Mouse (Mus musculus): ENCODE results near the gene Asap2.

Asap2 gene

GRCm38 (mm10) chr12:21217776-21218444, 227.7 kb downstream of the Asap2 start:
- DNase-seq: no peak

- no peak for DNase-seq
Measured at GRCm38 (mm10) chr12:21220596-21220995, 230.3 kb downstream of the Asap2 start.

DNA sequence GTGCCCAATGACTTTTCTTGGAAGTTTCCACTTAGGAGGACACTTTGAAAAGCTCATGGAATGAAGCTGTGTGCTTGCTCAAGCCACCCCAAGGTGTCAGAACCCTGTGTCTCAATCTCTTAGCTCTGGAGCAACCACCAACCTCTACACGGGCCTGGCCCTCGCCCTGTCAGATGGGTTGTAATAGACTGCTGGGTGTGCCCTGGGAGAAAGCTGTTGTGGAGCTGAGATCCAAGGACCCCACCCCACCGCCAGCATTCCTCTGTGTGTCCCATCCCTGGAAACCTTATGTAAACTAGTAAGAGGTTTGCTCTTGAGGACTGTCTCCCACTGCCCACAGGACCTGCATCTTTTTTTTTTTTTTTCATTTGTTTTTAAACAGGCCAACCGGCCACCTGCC, 233.7 kb downstream of the Asap2 start:
- DNase-seq: no peak

DNA sequence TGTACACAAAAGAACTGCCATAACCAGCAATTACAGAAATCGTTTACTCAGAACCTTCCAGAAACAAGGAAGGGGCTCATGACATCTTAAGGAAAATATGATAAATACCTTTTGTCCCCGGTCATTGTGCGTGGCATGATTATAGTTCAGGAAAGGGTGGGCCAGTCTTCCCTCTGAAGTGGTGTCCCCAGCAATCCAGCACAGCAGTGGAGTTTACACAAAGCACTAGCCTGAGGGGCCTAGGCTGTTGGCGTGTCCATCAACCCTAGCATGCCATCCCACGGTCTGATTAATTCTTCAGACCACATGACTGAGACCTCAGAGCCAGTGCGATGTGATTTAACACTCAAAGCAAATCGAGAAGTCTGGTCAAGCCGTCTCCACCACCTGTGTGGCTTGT, 235.1 kb downstream of the Asap2 start:
- DNase-seq: peak in 1 of 2 experiments; percentile 54

DNA sequence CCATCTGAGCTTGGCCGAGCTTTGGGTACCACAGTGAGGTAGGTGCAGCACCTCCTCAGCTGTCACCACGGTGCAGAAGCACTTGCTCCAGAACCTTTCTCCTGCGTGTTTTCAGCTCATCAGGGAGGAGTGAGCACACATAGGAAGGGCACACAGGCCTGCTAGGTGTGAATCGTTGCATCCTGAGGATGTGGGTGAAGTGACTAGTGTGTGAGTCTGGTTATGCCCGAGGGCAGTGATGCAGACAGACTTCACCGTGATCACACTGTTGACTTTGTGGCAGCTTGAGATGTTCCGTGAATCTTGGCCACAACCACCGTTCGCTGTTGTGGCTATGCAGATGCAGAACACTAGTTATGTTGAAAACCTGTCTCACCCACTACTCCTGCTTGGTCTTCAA, 236.1 kb downstream of the Asap2 start:
- no peak for DNase-seq

DNA sequence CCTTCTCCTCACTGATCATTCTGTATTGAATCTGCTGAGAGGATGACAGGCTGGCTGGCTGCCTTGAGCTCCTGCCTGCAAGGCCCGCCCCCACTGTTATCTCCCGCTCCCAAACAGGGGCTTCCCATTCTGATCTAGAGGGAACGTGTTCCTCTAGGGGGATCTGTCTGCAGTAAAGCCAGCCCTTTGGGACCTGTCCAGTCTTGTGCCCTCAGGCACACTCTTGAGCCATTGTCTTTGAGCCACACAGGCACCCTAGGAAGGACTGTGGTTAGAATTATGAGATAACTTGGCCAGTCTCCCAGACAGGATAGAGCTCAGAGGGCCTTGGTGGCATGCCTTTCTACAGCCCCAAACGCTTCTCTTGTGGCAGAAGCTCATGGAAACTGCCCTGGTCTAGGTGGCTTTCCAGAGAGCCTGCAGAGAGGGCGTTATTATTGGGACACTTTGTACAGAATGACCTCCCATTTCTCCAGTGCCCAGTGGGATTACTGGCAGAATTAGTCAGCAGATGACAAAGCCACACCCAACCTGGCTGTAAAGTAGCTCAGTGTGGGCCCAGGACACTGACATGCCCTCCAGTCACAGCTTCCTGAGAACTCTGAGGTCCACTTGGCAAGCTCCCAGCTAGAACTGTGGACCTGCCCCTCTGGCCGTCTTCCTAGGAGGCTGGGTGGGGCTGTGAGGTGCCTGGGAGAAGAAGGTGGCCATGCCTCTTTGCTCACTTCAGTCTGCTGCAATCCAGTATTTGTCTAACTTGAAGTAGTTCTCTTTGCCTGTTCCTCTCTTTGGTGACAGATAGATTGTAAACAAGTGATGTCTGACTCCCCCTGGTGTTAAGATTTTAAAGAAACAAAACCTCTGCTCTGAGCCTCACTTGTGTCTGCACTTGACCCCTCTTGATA, 237.1 kb downstream of the Asap2 start:
- peak; percentile 91 to 94 for DNase-seq

- DNase-seq: no peak
Measured at GRCm38 (mm10) chr12:21228650-21229049, 238.4 kb downstream of the Asap2 start.

DNA sequence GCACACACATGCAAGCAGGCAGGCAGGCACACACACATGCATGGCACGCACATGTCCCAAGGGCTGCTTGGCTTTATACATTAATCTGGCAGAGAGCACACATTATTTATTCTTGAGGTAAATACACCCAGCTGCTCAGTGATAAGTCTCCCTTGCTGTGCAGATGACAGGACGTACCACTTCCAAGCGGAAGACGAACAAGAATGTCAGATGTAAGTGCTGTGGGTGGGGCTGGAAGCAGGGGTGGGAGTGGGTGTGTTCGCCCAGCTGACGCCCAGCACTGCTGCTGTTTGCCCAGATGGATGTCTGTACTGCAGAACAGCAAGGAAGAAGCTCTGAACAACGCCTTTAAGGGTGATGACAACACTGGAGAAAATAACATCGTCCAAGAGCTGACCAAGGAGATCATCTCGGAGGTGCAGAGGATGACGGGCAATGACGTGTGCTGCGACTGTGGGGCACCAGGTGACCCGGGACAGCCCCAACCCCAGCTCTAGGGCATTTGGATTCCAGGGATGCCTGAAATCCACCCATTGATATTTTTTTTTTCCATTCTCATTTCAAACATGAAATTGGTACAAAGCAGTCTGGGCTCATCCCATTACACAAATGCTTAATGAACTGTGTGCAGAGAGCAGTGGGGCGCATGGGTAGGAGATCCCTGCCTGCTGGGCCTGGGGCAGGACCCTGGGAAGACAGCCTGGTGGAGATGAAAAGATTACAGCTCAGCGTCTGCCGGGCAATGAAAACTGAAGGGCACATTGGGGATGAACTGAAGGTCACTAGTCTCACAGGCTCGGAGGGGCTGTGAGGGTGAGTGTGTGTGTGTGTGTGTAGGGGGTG, 239.0 kb downstream of the Asap2 start:
- DNase-seq: no peak

DNA sequence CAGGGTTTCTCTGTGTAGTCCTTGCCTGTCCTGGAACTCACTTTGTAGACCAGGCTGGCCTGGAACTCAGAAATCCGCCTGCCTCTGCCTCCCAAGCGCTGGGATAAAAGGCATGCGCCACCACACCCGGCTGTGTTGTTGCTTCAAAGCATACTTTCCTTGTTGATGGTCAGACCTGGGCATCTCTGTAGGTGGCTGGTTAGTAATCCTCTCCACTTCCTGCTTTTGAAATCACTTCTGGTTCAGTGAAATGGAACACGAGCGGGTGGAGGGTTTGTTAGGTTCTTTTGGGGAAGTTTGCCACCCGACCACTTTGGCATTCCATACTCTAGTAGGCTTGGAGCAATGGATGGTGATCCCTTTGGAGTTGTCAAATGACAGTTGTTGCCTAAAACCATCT, 243.5 kb downstream of the Asap2 start:
- DNase-seq: no peak

- DNase-seq: no peak
Measured at GRCm38 (mm10) chr12:21234560-21234959, 244.3 kb downstream of the Asap2 start.

- DNase-seq: no peak
Measured at GRCm38 (mm10) chr12:21241965-21242364, 251.7 kb downstream of the Asap2 start.

DNA sequence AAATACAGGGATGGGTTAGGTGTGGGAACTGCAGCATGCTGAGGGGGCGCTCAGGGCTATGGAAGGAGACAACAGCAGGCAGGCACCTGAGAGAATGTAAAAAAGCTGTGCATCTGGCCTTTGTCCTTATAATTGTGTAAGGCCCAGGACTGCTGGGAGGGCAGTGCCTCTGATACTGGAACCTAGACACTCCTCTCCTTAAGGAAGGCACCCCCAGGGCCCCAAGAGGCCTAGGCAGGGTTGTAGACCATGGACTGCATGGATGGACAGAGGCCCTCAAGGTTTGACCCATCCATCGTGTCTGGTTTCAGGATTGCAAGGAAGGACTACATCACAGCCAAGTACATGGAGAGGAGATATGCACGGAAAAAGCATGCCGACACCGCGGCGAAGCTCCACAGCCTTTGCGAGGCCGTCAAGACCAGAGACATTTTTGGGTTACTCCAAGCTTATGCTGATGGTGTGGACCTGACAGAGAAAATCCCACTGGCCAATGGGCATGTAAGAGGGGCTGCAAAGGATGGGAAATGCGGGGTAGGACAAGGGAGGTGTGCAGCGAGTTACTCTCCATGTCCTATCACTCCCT, 254.2 kb downstream of the Asap2 start:
- DNase-seq: no peak

DNA sequence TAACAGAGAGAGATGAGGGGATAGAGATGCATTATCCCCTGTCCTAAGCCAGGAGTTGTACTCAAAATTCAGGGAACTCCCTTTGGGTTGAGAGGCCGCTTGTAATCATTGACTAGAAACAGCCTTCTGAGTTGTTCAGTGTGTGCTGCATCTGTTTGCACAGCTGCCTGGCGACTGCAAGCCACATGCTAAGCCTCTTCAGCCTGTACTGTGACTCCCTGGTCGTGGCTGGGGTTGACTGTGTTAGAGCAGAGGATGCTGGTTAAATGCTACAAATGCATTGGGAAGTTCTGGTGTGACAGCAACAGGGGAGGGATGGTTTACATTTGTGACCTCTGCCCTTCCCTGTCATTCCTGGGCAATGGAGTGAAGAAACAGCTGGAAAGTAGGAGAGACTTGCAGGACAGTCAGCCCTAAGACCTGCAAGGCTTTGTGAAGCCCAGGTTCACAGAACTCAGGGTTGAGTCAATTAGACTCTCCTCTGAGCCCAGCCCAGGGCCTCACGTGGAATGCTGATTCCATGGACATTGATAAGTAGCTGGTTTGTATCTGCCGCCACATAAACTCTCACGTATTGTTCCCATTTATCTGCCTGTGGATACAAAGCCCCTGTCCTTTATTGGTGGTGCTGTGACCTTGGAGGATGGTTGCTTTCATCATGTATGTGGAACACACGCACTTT, 257.6 kb downstream of the Asap2 start:
- no peak for DNase-seq

DNA sequence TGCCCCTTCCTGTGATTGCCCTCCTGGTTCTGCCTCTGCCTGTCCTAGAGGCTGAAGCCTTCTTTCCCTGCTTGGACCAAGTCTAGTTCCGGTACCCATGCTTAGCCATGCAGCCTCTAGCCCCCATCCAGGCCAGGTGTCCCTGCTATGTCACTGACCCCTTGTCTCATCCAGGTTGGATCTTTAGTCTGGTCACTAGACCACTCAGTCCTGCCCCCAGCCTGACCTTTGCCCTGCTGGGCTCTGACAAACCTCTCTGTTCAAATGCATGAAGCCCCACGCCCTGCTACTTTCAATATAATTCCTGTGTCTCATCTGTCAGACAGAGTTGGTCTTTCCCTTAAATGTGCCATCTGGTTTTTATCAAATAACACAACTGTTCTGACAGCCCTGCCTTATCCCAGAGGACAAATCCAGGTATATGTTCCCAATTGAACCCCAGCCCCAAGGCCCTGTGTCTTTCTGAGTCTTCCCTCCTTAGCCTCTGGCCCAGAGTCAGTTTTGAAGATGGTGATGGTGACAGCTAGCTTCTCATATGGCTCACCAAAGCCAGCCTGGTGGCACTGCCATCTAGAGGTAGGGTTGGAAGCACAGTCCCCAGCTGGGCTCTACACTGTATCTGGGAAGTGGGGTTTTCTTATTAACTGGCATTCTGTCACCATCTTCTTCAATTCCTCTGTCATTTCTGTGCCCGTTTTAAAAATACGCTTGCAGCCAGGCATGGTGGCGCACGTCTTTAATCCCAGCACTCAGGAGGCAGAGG, 270.4 kb downstream of the Asap2 start:
- peak in 1 of 2 experiments; percentile 28 for DNase-seq

DNA sequence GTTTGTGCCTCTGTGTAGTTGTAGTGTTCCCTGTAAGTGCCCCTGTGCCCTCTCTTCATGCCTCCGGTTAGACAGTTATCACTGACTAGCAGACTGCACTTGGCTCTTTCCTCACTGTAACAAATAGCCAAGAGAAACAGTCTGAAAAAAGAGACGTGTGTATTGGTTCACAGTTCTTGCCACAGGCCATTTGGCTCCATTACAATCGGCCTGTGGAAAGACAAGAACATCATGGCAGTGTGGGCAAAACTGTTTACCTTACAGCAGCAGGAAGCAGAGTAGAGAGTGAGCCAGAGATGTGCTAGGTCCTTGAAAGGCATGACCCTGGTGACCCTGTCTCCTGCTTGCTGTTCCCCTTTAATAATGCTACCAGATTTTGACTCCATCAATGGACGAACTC, 271.3 kb downstream of the Asap2 start:
- no peak for DNase-seq

DNA sequence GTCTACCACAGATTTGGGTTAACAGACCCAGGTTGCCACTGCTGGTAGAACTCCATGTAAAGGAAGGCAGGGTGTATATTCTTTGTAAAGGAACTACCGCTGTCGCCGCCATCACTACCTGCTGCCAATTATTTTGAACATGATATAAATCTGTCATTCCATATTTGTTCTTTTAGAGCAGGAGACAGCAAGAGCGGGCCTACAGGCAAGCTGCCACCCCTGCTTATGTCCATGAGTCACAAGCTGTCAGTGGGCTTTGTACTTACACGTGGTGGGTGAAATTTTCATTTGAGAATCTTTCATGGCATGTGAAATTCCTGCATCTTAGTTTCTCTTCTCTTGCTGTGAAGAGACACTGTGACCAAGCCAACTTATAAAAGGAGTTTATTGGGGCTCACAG, 273.0 kb downstream of the Asap2 start:
- DNase-seq: no peak

GRCm38 (mm10) chr12:21264241-21264640, 274.0 kb downstream of the Asap2 start:
- peak; percentile 61 to 82 for DNase-seq

GRCm38 (mm10) chr12:21264970-21265369, 274.7 kb downstream of the Asap2 start:
- DNase-seq: no peak

DNA sequence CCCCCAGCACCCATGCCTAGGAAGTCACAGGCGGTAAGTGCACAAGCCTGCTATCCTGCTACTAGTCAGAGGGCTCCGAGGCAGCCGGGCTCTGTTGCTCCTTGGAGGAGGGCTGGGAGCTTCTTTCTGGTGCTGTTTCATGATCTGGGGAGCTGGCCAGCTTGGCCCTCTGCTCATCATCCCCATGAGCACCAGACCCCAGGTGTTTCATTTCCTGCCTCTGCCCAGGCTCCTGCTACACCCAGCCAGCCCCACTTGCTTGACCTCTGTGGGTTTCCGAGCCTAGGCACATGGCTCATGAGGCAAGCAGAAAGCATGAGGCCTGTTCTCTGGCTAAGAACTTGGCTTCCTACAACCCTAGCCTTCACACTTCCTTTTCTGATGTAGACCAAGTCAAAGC, 275.2 kb downstream of the Asap2 start:
- no peak for DNase-seq

GRCm38 (mm10) chr12:21265946-21266783, 275.9 kb downstream of the Asap2 start:
- DNase-seq: peak; percentile 76 to 77

DNA sequence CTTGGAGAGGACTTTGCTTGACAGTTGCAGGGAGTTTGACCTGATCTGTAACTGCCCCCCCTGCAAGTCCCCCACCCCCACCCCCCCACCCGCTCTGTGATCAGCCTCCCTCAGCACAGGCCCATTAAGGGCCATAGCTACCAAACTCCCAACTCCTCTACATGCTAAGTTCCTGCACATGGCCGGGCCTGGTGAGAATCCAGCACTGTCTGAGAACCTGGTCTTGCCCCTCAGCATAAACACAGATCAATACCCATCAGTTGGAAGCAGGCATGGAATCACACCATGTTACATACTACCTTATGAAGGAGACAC, 276.5 kb downstream of the Asap2 start:
- DNase-seq: no peak
